ENCODE assay signal across 10 mouse cellular contexts in the genomic region with DNA sequence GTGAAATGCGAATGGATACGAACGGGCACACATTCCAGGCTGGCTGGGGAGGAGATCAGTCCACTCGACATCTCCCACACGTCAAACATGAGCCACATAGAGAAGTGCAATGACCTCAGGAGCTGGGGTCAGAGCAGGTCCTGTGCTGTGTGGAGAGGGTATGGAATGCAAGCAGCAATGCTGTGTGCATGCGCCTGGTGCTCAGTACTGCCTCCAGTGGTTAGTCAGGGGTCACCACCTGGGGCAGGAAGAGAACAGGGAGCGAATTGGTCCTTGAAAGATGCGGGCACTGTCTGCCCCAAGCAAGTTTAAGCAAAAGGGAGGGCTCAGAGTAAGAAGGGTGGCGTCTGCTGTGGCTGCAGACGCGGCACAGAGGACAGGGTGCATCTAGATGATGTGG. TPM values are rescaled to one million over a fixed set of nuclear protein-coding genes. Genes with fewer than 3 reads are reported as not detected.
A peak's percentile ranks its signal among the peaks of the same experiment; 100 is the strongest.
DNase-seq lines count a peak whose midpoint lies in the region; ATAC-seq and TF ChIP-seq lines count a peak whose summit lies in the region.
"Had no signal": no experiment of that assay in that cellular context is flagged by ENCODE, and none has a peak within 500 bp of the region (broad histone marks: within the 10 kb centered on the region; RNA-seq: fewer than 3 reads in every experiment).

No protein-coding gene starts in this region.

- 0 out of 2 replicates have a peak, but pooled peaks have one; percentile 61 for ATAC-seq in forebrain, embryonic 14.5 days
- ATAC-seq in midbrain, embryonic 13.5 days, result 0 out of 2 replicates have a peak, but pooled peaks have one; percentile 55

- H3K4me3 ChIP-seq in thymus, adult 2 months (ENCODE audit: control insufficient read depth, insufficient read depth, low read length), result no peak overlapping the region
- no peak overlapping the region for H3K4me3 ChIP-seq in forebrain, embryonic 14.5 days (ENCODE audit: low read depth, low read length)
- H3K4me3 ChIP-seq in midbrain, embryonic 13.5 days (replicated peaks), result no peak overlapping the region
- H3K4me3 ChIP-seq: stomach, embryonic 15.5 days had no signal

- 85% methylated on average over 11 of the region's 11 CpGs for WGBS in thymus, adult 2 months
- WGBS in forebrain, embryonic 14.5 days, result 57% methylated on average over 11 of the region's 11 CpGs
- 56% methylated on average over 11 of the region's 11 CpGs for WGBS in midbrain, embryonic 13.5 days

- TF ChIP-seq CTCF in thymus, adult 2 months (IDR thresholded peaks at IDR 0.05; ENCODE audit: borderline replicate concordance, control insufficient read depth, extremely low read depth, insufficient read depth, low read length, poor library complexity), result peak; percentile 81; the same call in 1 of the 2 replicates

- H3K27ac ChIP-seq in thymus, adult 2 months (ENCODE audit: control insufficient read depth, insufficient read depth, low read length), result no peak overlapping the region
- H3K27ac ChIP-seq in forebrain, embryonic 14.5 days (ENCODE audit: low read depth, low read length), result no peak overlapping the region
- H3K27ac ChIP-seq in midbrain, embryonic 13.5 days, result no peak overlapping the region
- H3K27ac ChIP-seq: stomach, embryonic 15.5 days had no signal

- no peaks in the 10 kb centered on the region for H3K9me3 ChIP-seq in forebrain, embryonic 14.5 days (replicated peaks; ENCODE audit: control insufficient read depth, low read length)
- no peaks in the 10 kb centered on the region for H3K9me3 ChIP-seq in midbrain, embryonic 13.5 days
- H3K9me3 ChIP-seq: stomach, embryonic 15.5 days had no signal

- DNase-seq in adrenal gland, adult 2 months, result peak; percentile 36
- no peak for DNase-seq in adrenal gland, adult 18-20 months (ENCODE audit: low spot score in 2 of 2)
- DNase-seq in thymus, adult 2 months, result peak; percentile 53
- DNase-seq in thymus, adult 18-20 months, result no peak
- no peak for DNase-seq in forebrain, embryonic 14.5 days (ENCODE audit: low spot score)
- peak; percentile 35 for DNase-seq in kidney, postnatal 14 days
- DNase-seq in left cerebral cortex, adult 8-10 months (ENCODE audit: low spot score in 2 of 2), result no peak

- H3K9ac ChIP-seq in forebrain, embryonic 14.5 days (ENCODE audit: low read length), result no peak overlapping the region
- no peak overlapping the region for H3K9ac ChIP-seq in midbrain, embryonic 13.5 days (replicated peaks)
- H3K9ac ChIP-seq: stomach, embryonic 15.5 days had no signal

- H3K4me2 ChIP-seq in forebrain, embryonic 14.5 days (ENCODE audit: low read length), result no peak overlapping the region
- H3K4me2 ChIP-seq in midbrain, embryonic 13.5 days (replicated peaks), result no peak overlapping the region
- H3K4me2 ChIP-seq: stomach, embryonic 15.5 days had no signal

- H3K36me3 ChIP-seq in thymus, adult 2 months (ENCODE audit: control insufficient read depth, insufficient read depth, low read length), result peaks cover 3% of the 10 kb centered on the region
- H3K36me3 ChIP-seq in forebrain, embryonic 14.5 days (ENCODE audit: control insufficient read depth, insufficient read depth, low read length), result peaks cover 39% of the 10 kb centered on the region
- peaks cover 75% of the 10 kb centered on the region for H3K36me3 ChIP-seq in midbrain, embryonic 13.5 days

- no peaks in the 10 kb centered on the region for H3K4me1 ChIP-seq in thymus, adult 2 months (replicated peaks; ENCODE audit: control insufficient read depth, insufficient read depth, low read length)
- H3K4me1 ChIP-seq in forebrain, embryonic 14.5 days (ENCODE audit: control insufficient read depth, insufficient read depth, low read length), result no peaks in the 10 kb centered on the region
- peaks cover 14% of the 10 kb centered on the region for H3K4me1 ChIP-seq in midbrain, embryonic 13.5 days (replicated peaks)
- H3K4me1 ChIP-seq: stomach, embryonic 15.5 days had no signal

- H3K27me3 ChIP-seq in thymus, adult 2 months (ENCODE audit: control insufficient read depth, insufficient read depth, low read length), result no peaks in the 10 kb centered on the region
- H3K27me3 ChIP-seq in forebrain, embryonic 14.5 days (replicated peaks; ENCODE audit: control insufficient read depth, insufficient read depth, low read length), result no peaks in the 10 kb centered on the region
- no peaks in the 10 kb centered on the region for H3K27me3 ChIP-seq in midbrain, embryonic 13.5 days
- H3K27me3 ChIP-seq: stomach, embryonic 15.5 days had no signal

- no peak for TF ChIP-seq POLR2A in thymus, adult 2 months (IDR thresholded peaks at IDR 0.05; ENCODE audit: control insufficient read depth, extremely low read depth, insufficient read depth, low read length, poor library complexity)

RNA-seq across cellular contexts. Expression of a gene that starts 7.0 kb away (rescaled TPM):
- 10 to 100 TPM; 34.9 to 39.5 TPM for total RNA-seq in adrenal gland, adult 2 months (2021)
- 45.0 and 48.5 TPM in 2 replicates for polyA plus RNA-seq in adrenal gland, adult 2 months (2012; rRNA removed)
- total RNA-seq in adrenal gland, adult 18-20 months (2021), result 10 to 100 TPM; 36.8 to 44.2 TPM
- 63.0 and 70.4 TPM in 2 replicates for polyA plus RNA-seq in thymus, adult 2 months (2012; rRNA removed)
- 57.1 and 62.4 TPM in 2 replicates for polyA plus RNA-seq in forebrain, embryonic 14.5 days (2014; fragmentation: Nextera tagmentation; extraction: Ambion mirVana)
- 42.8 and 45.1 TPM in 2 replicates for polyA plus RNA-seq in midbrain, embryonic 13.5 days (2015; fragmentation: Nextera tagmentation; extraction: Ambion mirVana)
- total RNA-seq in left cerebral cortex, adult 8-10 months (2022), result 10 to 100 TPM; 30.5 to 41.1 (median 38.8) TPM

RNA-seq across cellular contexts. Expression of a gene that starts 7.5 kb away (rescaled TPM):
- 10 to 100 TPM; 29.3 to 47.0 TPM for total RNA-seq in adrenal gland, adult 2 months (2021)
- 63.4 and 70.0 TPM in 2 replicates for polyA plus RNA-seq in adrenal gland, adult 2 months (2012; rRNA removed)
- 10 to 100 TPM; 44.6 TPM for total RNA-seq in adrenal gland, adult 18-20 months (2021)
- polyA plus RNA-seq in thymus, adult 2 months (2012; rRNA removed), result 26.2 and 28.0 TPM in 2 replicates
- polyA plus RNA-seq in forebrain, embryonic 14.5 days (2014; fragmentation: Nextera tagmentation; extraction: Ambion mirVana), result 78.0 and 90.7 TPM in 2 replicates
- polyA plus RNA-seq in midbrain, embryonic 13.5 days (2015; fragmentation: Nextera tagmentation; extraction: Ambion mirVana), result 70.6 and 77.5 TPM in 2 replicates
- total RNA-seq in left cerebral cortex, adult 8-10 months (2022), result 10 to 100 TPM; 66.4 to 70.2 (median 67.8) TPM

RNA-seq across cellular contexts. Expression of a gene that starts 18.5 kb away (rescaled TPM):
- total RNA-seq in adrenal gland, adult 2 months (2021), result 1 to 10 TPM; 4.7 TPM
- polyA plus RNA-seq in adrenal gland, adult 2 months (2012; rRNA removed), result 5.9 and 6.5 TPM in 2 replicates
- total RNA-seq in adrenal gland, adult 18-20 months (2021), result 1 to 10 TPM; 4.0 to 5.0 TPM
- polyA plus RNA-seq in thymus, adult 2 months (2012; rRNA removed), result 1.1 and 1.4 TPM in 2 replicates
- polyA plus RNA-seq in forebrain, embryonic 14.5 days (2014; fragmentation: Nextera tagmentation; extraction: Ambion mirVana), result 12.9 and 13.4 TPM in 2 replicates
- polyA plus RNA-seq in midbrain, embryonic 13.5 days (2015; fragmentation: Nextera tagmentation; extraction: Ambion mirVana), result 7.3 and 9.5 TPM in 2 replicates
- 10 to 100 TPM; 53.2 to 61.4 (median 57.1) TPM for total RNA-seq in left cerebral cortex, adult 8-10 months (2022)

RNA-seq across cellular contexts. Expression of a gene that starts 37.2 kb away (rescaled TPM):
- 1 to 10 TPM; 1.7 to 2.9 TPM for total RNA-seq in adrenal gland, adult 2 months (2021)
- 3.3 TPM in 2 replicates for polyA plus RNA-seq in adrenal gland, adult 2 months (2012; rRNA removed)
- 1 to 10 TPM; 1.9 to 2.4 TPM for total RNA-seq in adrenal gland, adult 18-20 months (2021)
- polyA plus RNA-seq in thymus, adult 2 months (2012; rRNA removed), result 0.06 and 0.07 TPM in 2 replicates
- polyA plus RNA-seq in forebrain, embryonic 14.5 days (2014; fragmentation: Nextera tagmentation; extraction: Ambion mirVana), result 0.27 and 0.84 TPM in 2 replicates
- 10.0 and 13.4 TPM in 2 replicates for polyA plus RNA-seq in midbrain, embryonic 13.5 days (2015; fragmentation: Nextera tagmentation; extraction: Ambion mirVana)
- total RNA-seq in left cerebral cortex, adult 8-10 months (2022), result 10 to 100 TPM; 36.6 to 40.5 (median 39.2) TPM
- total RNA-seq: heart, postnatal 36 days had no signal

RNA-seq across cellular contexts. Expression of a gene that starts 41.6 kb away (rescaled TPM):
- 10 to 100 TPM; 22.8 to 25.3 TPM for total RNA-seq in adrenal gland, adult 2 months (2021)
- polyA plus RNA-seq in adrenal gland, adult 2 months (2012; rRNA removed), result 5.5 and 7.1 TPM in 2 replicates
- total RNA-seq in adrenal gland, adult 18-20 months (2021), result 10 to 100 TPM; 27.0 TPM
- polyA plus RNA-seq in thymus, adult 2 months (2012; rRNA removed), result 9.9 and 10.4 TPM in 2 replicates
- 12.7 and 13.6 TPM in 2 replicates for polyA plus RNA-seq in forebrain, embryonic 14.5 days (2014; fragmentation: Nextera tagmentation; extraction: Ambion mirVana)
- polyA plus RNA-seq in midbrain, embryonic 13.5 days (2015; fragmentation: Nextera tagmentation; extraction: Ambion mirVana), result 14.6 and 15.7 TPM in 2 replicates
- 10 to 100 TPM; 22.0 to 29.3 (median 25.0) TPM for total RNA-seq in left cerebral cortex, adult 8-10 months (2022)

Comparison
In these comparisons a context has a peak if more than half of its experiments do, and no peak if none do; other contexts are left out.
1. DNase-seq: peak in adrenal gland, adult 2 months (single experiment), thymus, adult 2 months (single experiment) and kidney, postnatal 14 days (single experiment); none in adrenal gland, adult 18-20 months (0 of 2), thymus, adult 18-20 months (0 of 2), forebrain, embryonic 14.5 days (single experiment) and left cerebral cortex, adult 8-10 months (0 of 2).